Mouse (Mus musculus) limb, embryonic 11.5 days (tissue): ENCODE measurements around the gene Rbks. TPM values are rescaled to one million over a fixed set of nuclear protein-coding genes. Genes with fewer than 3 reads are reported as not detected.

Experiments
- ATAC-seq: fragments of 200-750 bp; cut with Nextera tagmentation; 2 replicates; pipeline ENCODE4 v1.8.0; 2017; ENCODE audit warnings: low read depth; ENCODE audit not compliant: insufficient number of reproducible peaks, low FRiP score, low TSS enrichment
- DNase-seq: peaks from one replicate; pipeline ENCODE4 v3.0.0-alpha.2; 2015; ENCODE audit warnings: low spot score
- H3K27ac ChIP-seq: fragments of 300-500 bp; sonication (generic); replicated peaks from 2 replicates; pipeline ENCODE4 v1.5.1; 2014; ENCODE audit warnings: low read depth, mild to moderate bottlenecking, low read length
- H3K27me3 ChIP-seq: fragments of 300-500 bp; sonication (generic); 2 replicates; pipeline ENCODE4 v1.6.1; 2014; ENCODE audit warnings: mild to moderate bottlenecking, low read length, mixed read lengths; ENCODE audit not compliant: control insufficient read depth, insufficient read depth
- H3K36me3 ChIP-seq: fragments of 300-500 bp; sonication (generic); 2 replicates; pipeline ENCODE4 v1.6.1; 2014; ENCODE audit warnings: mild to moderate bottlenecking, low read length, moderate library complexity, mixed read lengths; ENCODE audit not compliant: control insufficient read depth, insufficient read depth
- H3K4me1 ChIP-seq: fragments of 300-500 bp; sonication (generic); 2 replicates; pipeline ENCODE4 v1.6.1; 2014; ENCODE audit warnings: low read length, mixed read lengths; ENCODE audit not compliant: control insufficient read depth, insufficient read depth
- H3K4me2 ChIP-seq: fragments of 300-500 bp; sonication (generic); 2 replicates; pipeline ENCODE4 v1.6.1; 2014; ENCODE audit warnings: low read depth, mild to moderate bottlenecking, moderate library complexity; ENCODE audit not compliant: severe bottlenecking
- H3K4me3 ChIP-seq: fragments of 300-500 bp; sonication (generic); 2 replicates; pipeline ENCODE4 v1.5.1; 2014; ENCODE audit warnings: low read depth, low read length
- H3K9ac ChIP-seq: fragments of 300-500 bp; sonication (generic); 2 replicates; pipeline ENCODE4 v1.6.1; 2014; ENCODE audit warnings: mild to moderate bottlenecking, low read length
- H3K9me3 ChIP-seq: fragments of 300-500 bp; sonication (generic); 2 replicates; pipeline ENCODE4 v1.6.1; 2016; ENCODE audit warnings: low read length; ENCODE audit not compliant: control insufficient read depth
- WGBS: fragments of 180-500 bp; shearing (Covaris S2); extraction: QIAGEN DNeasy Blood & Tissue Kit; methylation state at CpG from one replicate; pipeline ENCODE4 v1.1.7; 2014; 5-methylcytosine and 5-hydroxymethylcytosine counted together
- polyA plus RNA-seq: library from polyadenylated mRNA; unstranded; fragments of >200 nt; fragmentation: Nextera tagmentation; extraction: Ambion mirVana; gene quantifications from 2 replicates; pipeline ENCODE4 v1.2.1, GENCODE M21; 2014

The Rbks gene
- 2.7 and 2.8 TPM in 2 replicates for polyA plus RNA-seq

DNA sequence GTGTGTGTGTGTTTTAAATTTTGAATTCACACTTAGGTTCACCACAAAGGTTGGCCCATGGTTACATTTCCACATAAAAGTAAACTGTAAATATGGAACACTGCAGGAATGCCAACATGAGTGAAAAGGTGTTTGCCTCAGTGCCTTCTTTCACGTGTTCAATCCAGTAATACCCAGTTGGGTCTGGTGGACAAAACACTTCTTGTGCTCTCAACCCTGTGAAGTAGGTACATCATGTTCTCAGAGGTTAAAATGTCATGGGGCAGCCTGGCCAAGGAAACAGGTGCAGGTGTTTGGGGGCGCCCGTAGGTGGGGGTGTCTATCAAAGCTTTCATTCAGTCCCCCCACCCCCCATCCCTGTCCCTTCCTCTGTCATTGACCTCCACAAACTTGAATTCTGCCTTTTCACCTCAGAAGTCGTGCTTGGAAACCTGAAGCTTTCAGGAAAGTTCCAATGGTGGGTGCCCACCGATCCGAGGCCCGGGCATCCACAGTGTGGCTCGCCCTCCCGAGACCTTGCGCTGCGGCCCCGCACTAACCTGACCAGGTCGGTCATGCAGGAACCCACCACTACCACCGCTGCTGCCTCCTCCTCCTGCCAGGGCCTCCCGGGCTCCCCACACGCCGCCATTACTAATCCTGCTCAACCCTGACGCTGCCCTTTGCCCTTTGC, at the start of gene Rbks:
Gene Rbks, minus strand, starts transcription at position 657 of the 673 bp plus-strand sequence.
- no peaks in the 10 kb centered on the region for H3K36me3 ChIP-seq
- H3K4me3 ChIP-seq: peak within 1 kb of the TSS; percentile 80
- H3K9ac ChIP-seq: peak within 1 kb of the TSS; percentile 73
- no peak for DNase-seq
- 9% methylated on average over 18 of the region's 18 CpGs for WGBS
- H3K27me3 ChIP-seq: no peaks in the 10 kb centered on the region
- peak within 1 kb of the TSS; percentile 61 for H3K27ac ChIP-seq
- peak within 1 kb of the TSS; percentile 66 for H3K4me2 ChIP-seq
- H3K4me1 ChIP-seq: no peaks in the 10 kb centered on the region
- ATAC-seq: no peak; the same call in 1 of the 2 replicates
- H3K9me3 ChIP-seq: no peaks in the 10 kb centered on the region

DNA sequence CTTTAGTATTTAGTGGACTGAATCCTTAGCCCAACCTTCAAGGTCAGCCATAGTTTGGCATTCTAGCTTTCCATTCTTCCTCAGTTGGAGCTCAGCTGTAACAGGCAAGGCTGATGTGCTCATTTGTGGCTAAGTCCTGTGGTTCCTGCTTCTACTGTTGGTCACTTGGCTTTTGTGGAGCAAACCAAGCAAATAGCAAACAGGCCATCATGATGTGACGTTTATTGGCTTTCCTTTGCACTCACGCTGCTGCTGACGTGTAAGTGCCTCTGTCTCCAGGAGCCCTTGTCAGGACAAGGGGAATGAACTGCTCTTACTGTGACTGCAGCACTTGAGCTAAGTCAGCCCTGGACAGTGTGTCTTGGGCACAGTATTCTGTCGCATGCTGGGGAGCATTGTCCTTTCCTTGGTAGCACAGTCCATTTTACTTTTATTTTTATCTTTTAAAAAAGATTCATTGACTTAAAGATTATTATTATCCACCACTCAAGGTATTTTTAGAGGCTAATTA, 45.1 kb upstream of the Rbks start:
- Histone ChIP-seq H3K9ac (no peak overlapping the region), H3K4me3 (no peak overlapping the region), H3K36me3 (no peaks in the 10 kb centered on the region), H3K27me3 (no peaks in the 10 kb centered on the region), H3K4me2 (no peak overlapping the region), H3K4me1 (no peaks in the 10 kb centered on the region), H3K9me3 (no peaks in the 10 kb centered on the region), H3K27ac (no peak overlapping the region)
- WGBS: 37% methylated on average over 4 of the region's 4 CpGs
- no peak for DNase-seq
- no peak for ATAC-seq

DNA sequence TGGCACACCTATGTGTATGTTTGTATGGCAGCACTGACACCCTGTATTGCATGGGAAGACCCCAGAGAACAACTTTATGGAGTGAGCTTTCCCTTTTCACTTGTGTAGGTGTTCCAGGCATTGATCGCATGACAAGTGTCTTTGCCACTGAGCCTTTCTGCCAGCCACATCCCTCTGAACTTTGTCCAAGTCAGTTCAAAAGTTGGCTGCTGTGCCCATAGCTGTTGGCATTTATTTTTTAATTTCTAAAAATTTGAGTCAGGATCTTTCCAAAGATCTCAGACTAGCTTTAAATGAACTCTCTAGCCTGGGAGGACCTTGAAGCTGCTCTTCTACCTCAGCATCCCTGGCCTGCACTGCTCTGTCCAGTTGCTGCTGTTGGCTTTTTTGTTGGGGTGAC, 44.5 kb upstream of the Rbks start:
- no peak for ATAC-seq
- no peak for DNase-seq
- Histone ChIP-seq H3K36me3 (no peaks in the 10 kb centered on the region), H3K4me2 (no peak overlapping the region), H3K4me1 (no peaks in the 10 kb centered on the region), H3K9ac (no peak overlapping the region), H3K9me3 (no peaks in the 10 kb centered on the region), H3K27me3 (no peaks in the 10 kb centered on the region), H3K4me3 (no peak overlapping the region), H3K27ac (no peak overlapping the region)
- 94% methylated on average over 1 of the region's 1 CpGs for WGBS

DNA sequence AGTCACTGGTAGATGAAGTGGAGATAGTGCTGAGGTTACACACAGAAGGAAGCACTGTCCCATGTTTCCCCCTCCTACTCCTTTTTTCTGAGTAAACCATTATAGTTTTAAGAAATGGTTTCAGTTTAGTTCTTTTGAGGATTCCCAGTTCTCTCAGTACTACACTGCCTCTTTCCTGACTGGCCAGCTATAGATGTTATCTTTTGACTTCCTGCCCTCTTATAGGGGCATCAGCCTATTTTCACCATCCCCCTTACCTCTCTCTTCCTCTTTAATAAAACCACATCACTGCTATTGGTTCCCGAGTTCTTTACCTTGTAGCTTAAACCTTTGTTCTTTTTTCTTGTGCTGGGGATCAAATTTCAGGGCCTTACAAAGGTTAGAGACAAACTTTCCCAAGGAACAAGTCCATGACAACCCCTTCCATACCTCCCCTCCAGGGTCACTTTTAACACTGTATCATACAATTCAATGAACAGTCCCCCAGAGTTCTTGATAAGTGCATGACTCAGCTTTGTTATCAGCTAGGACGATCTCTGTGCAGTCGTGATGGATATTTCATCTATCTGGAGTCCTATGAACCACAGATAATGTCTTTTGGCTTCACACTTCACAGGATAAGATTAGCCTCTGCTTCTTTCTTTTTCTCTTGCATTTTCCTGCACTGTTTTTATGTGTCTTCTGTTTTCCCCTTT, 35.4 kb upstream of the Rbks start:
- no peaks in the 10 kb centered on the region for H3K27me3 ChIP-seq
- no peaks in the 10 kb centered on the region for H3K4me1 ChIP-seq
- H3K4me3 ChIP-seq: no peak overlapping the region
- no peaks in the 10 kb centered on the region for H3K9me3 ChIP-seq
- WGBS: 49% methylated on average over 3 of the region's 3 CpGs
- H3K36me3 ChIP-seq: no peaks in the 10 kb centered on the region
- H3K9ac ChIP-seq: no peak overlapping the region
- no peak overlapping the region for H3K4me2 ChIP-seq
- DNase-seq (no peak), ATAC-seq (no peak)
- no peak overlapping the region for H3K27ac ChIP-seq

DNA sequence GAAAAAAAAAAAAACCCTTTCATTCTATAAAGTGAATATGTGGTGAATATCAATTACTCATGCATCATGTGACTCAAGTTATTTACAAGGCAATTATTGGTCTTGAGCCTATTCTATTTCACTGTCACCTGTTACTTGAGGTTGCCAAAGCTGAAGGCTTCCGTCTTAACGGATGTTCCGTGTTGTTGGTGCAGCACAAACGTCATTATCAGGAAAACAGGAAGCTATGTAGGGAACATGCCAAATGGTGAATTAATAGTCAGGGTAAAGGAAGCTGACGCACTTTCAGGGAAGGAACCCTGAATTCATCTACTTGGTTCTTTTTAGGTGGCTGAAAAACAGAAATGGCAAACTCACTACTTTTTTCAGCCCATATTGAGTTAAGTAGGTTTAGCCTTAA, 30.0 kb upstream of the Rbks start:
- H3K27me3 ChIP-seq: no peaks in the 10 kb centered on the region
- no peak for DNase-seq
- no peaks in the 10 kb centered on the region for H3K4me1 ChIP-seq
- no peaks in the 10 kb centered on the region for H3K9me3 ChIP-seq
- no peaks in the 10 kb centered on the region for H3K36me3 ChIP-seq
- no peak for ATAC-seq
- no peak overlapping the region for H3K4me2 ChIP-seq
- 92% methylated on average over 5 of the region's 5 CpGs for WGBS
- no peak overlapping the region for H3K9ac ChIP-seq
- no peak overlapping the region for H3K27ac ChIP-seq
- H3K4me3 ChIP-seq: no peak overlapping the region

DNA sequence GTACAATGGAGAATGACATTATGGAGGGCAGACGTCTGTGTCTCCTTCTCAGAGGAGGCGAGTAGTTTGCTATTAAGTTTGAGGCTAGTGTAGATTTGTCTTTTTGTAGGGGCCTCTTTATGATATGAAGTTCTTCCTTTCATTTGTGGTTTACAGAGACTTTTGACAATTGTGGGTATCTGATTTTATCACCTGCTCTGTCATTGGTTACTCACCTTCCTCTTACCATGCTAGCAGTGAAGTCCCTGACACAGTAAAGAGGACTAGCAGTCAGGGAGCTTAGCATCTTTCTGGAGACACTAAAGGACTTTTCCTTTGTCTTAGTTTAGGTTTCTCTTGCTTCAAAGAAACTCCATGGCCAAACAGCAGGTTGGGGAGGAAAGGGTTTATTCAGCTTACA, 28.5 kb upstream of the Rbks start:
- H3K9me3 ChIP-seq: no peaks in the 10 kb centered on the region
- no peak overlapping the region for H3K4me3 ChIP-seq
- no peaks in the 10 kb centered on the region for H3K36me3 ChIP-seq
- no peak overlapping the region for H3K27ac ChIP-seq
- no peak overlapping the region for H3K9ac ChIP-seq
- DNase-seq (no peak), ATAC-seq (no peak)
- no peak overlapping the region for H3K4me2 ChIP-seq
- WGBS: 88% methylated on average over 2 of the region's 2 CpGs
- H3K4me1 ChIP-seq: no peaks in the 10 kb centered on the region
- H3K27me3 ChIP-seq: no peaks in the 10 kb centered on the region

DNA sequence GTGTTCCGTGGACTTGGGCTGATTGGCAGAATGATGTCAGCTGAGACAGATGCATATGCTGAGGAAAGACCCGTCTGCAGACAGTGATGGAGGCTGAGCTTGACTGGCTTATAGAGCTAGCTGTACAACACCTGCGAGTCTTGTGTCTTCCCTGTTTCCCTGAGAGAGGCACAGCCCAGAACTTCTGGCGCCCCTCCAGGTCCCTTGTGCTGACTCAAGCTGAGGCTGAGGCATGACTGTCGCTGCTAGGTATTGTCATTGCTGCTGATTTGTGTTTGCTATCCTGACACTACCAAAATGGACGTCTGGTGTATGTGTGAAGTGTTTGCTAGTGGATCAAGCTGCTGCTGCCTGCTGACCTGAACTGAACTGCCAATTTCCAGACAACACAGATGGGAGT, 27.1 kb upstream of the Rbks start:
- 80% methylated on average over 6 of the region's 6 CpGs for WGBS
- no peak for ATAC-seq
- no peak for DNase-seq
- Histone ChIP-seq H3K4me2 (no peak overlapping the region), H3K4me1 (no peaks in the 10 kb centered on the region), H3K36me3 (no peaks in the 10 kb centered on the region), H3K27ac (no peak overlapping the region), H3K27me3 (no peaks in the 10 kb centered on the region), H3K9ac (no peak overlapping the region), H3K4me3 (no peak overlapping the region), H3K9me3 (no peaks in the 10 kb centered on the region)

DNA sequence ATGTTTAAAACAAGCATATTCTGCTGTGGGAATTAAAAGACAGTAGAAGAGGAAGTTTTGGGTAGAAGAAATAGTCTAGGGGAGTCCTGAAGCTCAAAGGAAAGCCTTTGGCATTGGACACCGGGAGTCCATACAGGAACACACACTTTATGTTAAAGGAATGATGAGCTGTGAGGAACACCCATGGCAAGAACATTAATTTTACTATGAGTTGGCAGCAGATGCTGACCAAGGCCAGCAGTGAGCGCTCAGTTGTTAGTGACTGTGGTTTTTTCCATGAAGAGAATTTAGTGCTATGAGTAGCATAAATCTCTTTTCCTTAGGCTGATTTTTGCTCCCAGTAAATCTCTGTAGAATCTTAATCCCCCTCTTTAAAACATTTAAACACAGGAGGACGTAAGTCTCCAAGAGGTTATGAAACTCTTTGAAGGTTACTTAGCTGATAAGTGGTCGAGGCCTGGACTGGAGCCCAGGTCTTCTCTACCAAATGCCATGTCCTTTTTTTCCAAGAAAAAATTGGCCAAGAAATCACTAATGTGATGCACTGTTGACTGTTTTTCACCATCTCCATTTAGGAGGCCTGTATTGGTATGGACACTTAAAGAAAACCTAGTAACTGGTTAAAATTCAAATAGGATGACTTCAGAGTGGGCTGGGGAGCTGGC, 18.2 kb upstream of the Rbks start:
- H3K4me2 ChIP-seq: no peak overlapping the region
- no peaks in the 10 kb centered on the region for H3K27me3 ChIP-seq
- ATAC-seq (no peak), DNase-seq (no peak)
- no peaks in the 10 kb centered on the region for H3K36me3 ChIP-seq
- H3K9me3 ChIP-seq: no peaks in the 10 kb centered on the region
- no peak overlapping the region for H3K4me3 ChIP-seq
- H3K9ac ChIP-seq: no peak overlapping the region
- no peaks in the 10 kb centered on the region for H3K4me1 ChIP-seq
- H3K27ac ChIP-seq: no peak overlapping the region
- whole genome bisulfite sequencing: 68% methylated on average over 4 of the region's 4 CpGs
